7 mouse cellular contexts compared by ENCODE assay signal in genomic region chr17:25569833-25570647, GRCm38 (mm10). TPM values are rescaled to one million over a fixed set of nuclear protein-coding genes. Genes with fewer than 3 reads are reported as not detected.
DNase-seq lines count a peak whose midpoint lies in the region; ATAC-seq and TF ChIP-seq lines count a peak whose summit lies in the region.

No protein-coding gene starts in this region.

- H3K4me2 ChIP-seq in forebrain, embryonic 14.5 days (ENCODE audit: low read length): peak overlapping the region; percentile 91
- peak overlapping the region; percentile 58 for H3K4me2 ChIP-seq in liver, embryonic 15.5 days

- H3K9me3 ChIP-seq in forebrain, embryonic 14.5 days (replicated peaks; ENCODE audit: control insufficient read depth, low read length): no peaks in the 10 kb centered on the region
- no peaks in the 10 kb centered on the region for H3K9me3 ChIP-seq in liver, embryonic 15.5 days (replicated peaks)

- no peak overlapping the region for H3K27ac ChIP-seq in liver, adult 2 months (replicated peaks; ENCODE audit: insufficient read depth, low read depth, low read length)
- no peak overlapping the region for H3K27ac ChIP-seq in forebrain, embryonic 14.5 days (ENCODE audit: low read depth, low read length)
- no peak overlapping the region for H3K27ac ChIP-seq in liver, embryonic 15.5 days (replicated peaks)

- peak; percentile 13 for ATAC-seq in forebrain, embryonic 14.5 days
- ATAC-seq in liver, embryonic 15.5 days (ENCODE audit: insufficient read depth): no peak

- 10% methylated on average over 54 of the region's 54 CpGs for WGBS in liver, adult 2 months
- WGBS in forebrain, embryonic 14.5 days: 1% methylated on average over 54 of the region's 54 CpGs
- 6% methylated on average over 54 of the region's 54 CpGs for WGBS in liver, embryonic 15.5 days (ENCODE audit: insufficient replicate concordance)

- peak overlapping the region; percentile 39; the same call in 1 of the 2 replicates for H3K4me3 ChIP-seq in liver, adult 2 months (ENCODE audit: insufficient read depth, low read depth, low read length)
- H3K4me3 ChIP-seq in forebrain, embryonic 14.5 days (ENCODE audit: low read depth, low read length): peak overlapping the region; percentile 53
- peak overlapping the region; percentile 38 for H3K4me3 ChIP-seq in liver, embryonic 15.5 days (replicated peaks)

- DNase-seq in liver, adult 2 months (ENCODE audit: extremely low read depth, low read depth, low spot score): no peak
- DNase-seq in liver (no peak), adipocyte (ENCODE audit: low spot score) (no peak)
- DNase-seq in brain, embryonic 14.5 days (ENCODE audit: low read depth): peak; percentile 31
- DNase-seq in forebrain, embryonic 14.5 days (ENCODE audit: low spot score): no peak
- DNase-seq in spleen, postnatal 4 days (ENCODE audit: low spot score in 2 of 2): no peak

- H3K9ac ChIP-seq in liver, adult 2 months (ENCODE audit: low read depth, low read length): 0 out of 2 replicates have a peak overlapping the region, but pooled peaks have one; percentile 9
- H3K9ac ChIP-seq in forebrain, embryonic 14.5 days (ENCODE audit: low read length): peak overlapping the region; percentile 66
- no peak overlapping the region for H3K9ac ChIP-seq in liver, embryonic 15.5 days

- H3K27me3 ChIP-seq in liver, adult 2 months (ENCODE audit: control insufficient read depth, insufficient read depth, low read length): peaks cover 12% of the 10 kb centered on the region
- peaks cover 13% of the 10 kb centered on the region for H3K27me3 ChIP-seq in forebrain, embryonic 14.5 days (replicated peaks; ENCODE audit: control insufficient read depth, insufficient read depth, low read length)
- peaks cover 87% of the 10 kb centered on the region for H3K27me3 ChIP-seq in liver, embryonic 15.5 days

- TF ChIP-seq CTCF in liver, adult 2 months (IDR thresholded peaks at IDR 0.05; ENCODE audit: low read depth, low read length): no peak
- no peak for TF ChIP-seq CTCF in brain, embryonic 14.5 days (IDR thresholded peaks at IDR 0.05; ENCODE audit: borderline replicate concordance, extremely low read depth, insufficient read depth, insufficient read length)

- H3K79me2 ChIP-seq in liver, adult 2 months (ENCODE audit: control insufficient read depth, insufficient read depth, low read length): no peaks in the 10 kb centered on the region

- H3K4me1 ChIP-seq in liver, adult 2 months (ENCODE audit: control insufficient read depth, insufficient read depth, low read length): no peaks in the 10 kb centered on the region
- H3K4me1 ChIP-seq in forebrain, embryonic 14.5 days (ENCODE audit: control insufficient read depth, insufficient read depth, low read length): peaks cover 40% of the 10 kb centered on the region
- H3K4me1 ChIP-seq in liver, embryonic 15.5 days (replicated peaks): peaks cover 14% of the 10 kb centered on the region

- H3K36me3 ChIP-seq in liver, adult 2 months (ENCODE audit: control insufficient read depth, insufficient read depth, low read length): no peaks in the 10 kb centered on the region
- no peaks in the 10 kb centered on the region for H3K36me3 ChIP-seq in forebrain, embryonic 14.5 days (ENCODE audit: control insufficient read depth, insufficient read depth, low read length)
- H3K36me3 ChIP-seq in liver, embryonic 15.5 days (replicated peaks): no peaks in the 10 kb centered on the region

- TF ChIP-seq POLR2A in liver, adult 2 months (IDR thresholded peaks at IDR 0.05; ENCODE audit: extremely low read depth, insufficient read depth, low read length): no peak
- no peak for TF ChIP-seq POLR2A in brain, embryonic 14.5 days (IDR thresholded peaks at IDR 0.05; ENCODE audit: borderline replicate concordance, extremely low read depth, insufficient read depth, insufficient read length, poor library complexity, severe bottlenecking)

RNA-seq across cellular contexts. Expression of gene Sox8, which starts 0.4 kb away (rescaled TPM):
- not detected in 2 replicates for total RNA-seq in liver, adult 2 months (2014; rRNA removed)
- polyA plus RNA-seq in liver, adult 2 months (2012; rRNA removed): not detected in 2 replicates
- polyA plus RNA-seq in brain, embryonic 14.5 days (2012; rRNA removed): 17.6 and 17.9 TPM in 2 replicates
- 17.6 and 20.8 TPM in 2 replicates for polyA plus RNA-seq in forebrain, embryonic 14.5 days (2014; fragmentation: Nextera tagmentation; extraction: Ambion mirVana)
- 0.21 and 0.43 TPM in 2 replicates for polyA plus RNA-seq in liver, embryonic 15.5 days (2015; fragmentation: Nextera tagmentation; extraction: Ambion mirVana)

RNA-seq across cellular contexts. Expression of gene Lmf1, which starts 8.8 kb away (rescaled TPM):
- 26.9 and 31.3 TPM in 2 replicates for total RNA-seq in liver, adult 2 months (2014; rRNA removed)
- 35.2 and 38.4 TPM in 2 replicates for polyA plus RNA-seq in liver, adult 2 months (2012; rRNA removed)
- 11.7 and 16.0 TPM in 2 replicates for polyA plus RNA-seq in brain, embryonic 14.5 days (2012; rRNA removed)
- 18.8 and 19.1 TPM in 2 replicates for polyA plus RNA-seq in forebrain, embryonic 14.5 days (2014; fragmentation: Nextera tagmentation; extraction: Ambion mirVana)
- polyA plus RNA-seq in liver, embryonic 15.5 days (2015; fragmentation: Nextera tagmentation; extraction: Ambion mirVana): 10.1 and 13.0 TPM in 2 replicates

Comparison
In these comparisons a context has a peak if more than half of its experiments do, and no peak if none do; other contexts are left out.
1. RNA of gene Sox8, which starts 0.4 kb away (polyA plus RNA-seq): 17.6 to 20.8 TPM in forebrain, embryonic 14.5 days and 17.6 to 17.9 TPM in brain, embryonic 14.5 days; 0.21 to 0.43 TPM in liver, embryonic 15.5 days and not detected in liver, adult 2 months; every median in the first group is over 10 times any median in the second.
2. Peak in every context shown above with its lines, with median percentiles within 50 percentile points of each other: H3K4me3 ChIP-seq.